Mouse (Mus musculus): Measurements from ENCODE around the gene Gm49354.

- no peak for TF ChIP-seq POLR2A (IDR thresholded peaks at IDR 0.05; ENCODE audit: control insufficient read depth, low read depth, low read length)
- TF ChIP-seq CTCF (IDR thresholded peaks at IDR 0.05; ENCODE audit: control insufficient read depth, insufficient read depth, insufficient replicate concordance, low read depth, low read length): no peak
These were observed 16.3 kb upstream of the Gm49354 start for GRCm38 (mm10) chr13:59798306-59798705.

Data from testis, adult 2 months (tissue).